In genomic region chr10:84760118-84761111, GRCm38 (mm10) we compare ENCODE assay signal across 8 mouse cellular contexts. TPM values are rescaled to one million over a fixed set of nuclear protein-coding genes. Genes with fewer than 3 reads are reported as not detected.
A peak's percentile ranks its signal among the peaks of the same experiment; 100 is the strongest.
DNase-seq lines count a peak whose midpoint lies in the region; ATAC-seq lines count a peak whose summit lies in the region.

No protein-coding gene starts in this region.

- WGBS in intestine, embryonic 16.5 days: 7% methylated on average over 46 of the region's 46 CpGs

- H3K4me2 ChIP-seq in intestine, embryonic 16.5 days (ENCODE audit: low read depth, low read length): peak overlapping the region; percentile 57

- no peak overlapping the region for H3K27ac ChIP-seq in intestine, embryonic 16.5 days (ENCODE audit: low read length)

- H3K36me3 ChIP-seq in intestine, embryonic 16.5 days (ENCODE audit: control insufficient read depth, insufficient read depth, low read length): no peaks in the 10 kb centered on the region

- peaks cover 60% of the 10 kb centered on the region for H3K27me3 ChIP-seq in intestine, embryonic 16.5 days (replicated peaks; ENCODE audit: control insufficient read depth, insufficient read depth, low read length)

- peak overlapping the region; percentile 38 for H3K4me3 ChIP-seq in intestine, embryonic 16.5 days (ENCODE audit: low read length)

- ATAC-seq in frontal cortex, adult (ENCODE audit: low TSS enrichment): peak; percentile 34
- 0 out of 2 replicates have a peak, but pooled peaks have one; percentile 13 for ATAC-seq in intestine, embryonic 16.5 days

- DNase-seq in frontal cortex, adult 2 months (ENCODE audit: extremely low spot score in 1 of 2, low spot score in 1 of 2): no peak
- peak; percentile 15 for DNase-seq in ovary, adult 18-20 months (ENCODE audit: low spot score)
- no peak for DNase-seq in ovary, postnatal 14 days (ENCODE audit: low spot score)
- peak; percentile 39 for DNase-seq in right cerebral cortex, postnatal 14 days
- DNase-seq in adrenal gland, postnatal 10 days: no peak
- DNase-seq in frontal cortex, postnatal 25 days (ENCODE audit: low spot score in 2 of 2): no peak

- peaks cover 34% of the 10 kb centered on the region for H3K4me1 ChIP-seq in intestine, embryonic 16.5 days (ENCODE audit: control insufficient read depth, insufficient read depth, low read length)

- H3K9me3 ChIP-seq in intestine, embryonic 16.5 days (ENCODE audit: control insufficient read depth, low read length): no peaks in the 10 kb centered on the region

- H3K9ac ChIP-seq in intestine, embryonic 16.5 days (ENCODE audit: low read depth, low read length): 0 out of 2 replicates have a peak overlapping the region, but pooled peaks have one; percentile 27

RNA-seq across cellular contexts. Expression of gene Rfx4, which starts 4.6 kb away (rescaled TPM):
- 13.0 and 13.1 TPM in 2 replicates for polyA plus RNA-seq in frontal cortex, adult 2 months (2012; rRNA removed)
- polyA plus RNA-seq in intestine, embryonic 16.5 days (2015; fragmentation: Nextera tagmentation; extraction: Ambion mirVana): not detected in 2 replicates
- total RNA-seq in adrenal gland, postnatal 10 days (2021): under 1 TPM; 0.39 to 0.51 TPM

Comparison
In these comparisons a context has a peak if more than half of its experiments do, and no peak if none do; other contexts are left out.
1. DNase-seq: peak in ovary, adult 18-20 months (single experiment) and right cerebral cortex, postnatal 14 days (single experiment); none in frontal cortex, adult 2 months (0 of 2), ovary, postnatal 14 days (single experiment), adrenal gland, postnatal 10 days (single experiment) and frontal cortex, postnatal 25 days (0 of 2).
2. RNA of gene Rfx4, which starts 4.6 kb away (polyA plus RNA-seq): 13.0 to 13.1 TPM in frontal cortex, adult 2 months; not detected in intestine, embryonic 16.5 days; every median in the first group is over 10 times any median in the second.